Mouse (Mus musculus) heart, postnatal 25 days (tissue): ENCODE measurements around the gene Lrrc63. TPM values are rescaled to one million over a fixed set of nuclear protein-coding genes. Genes with fewer than 3 reads are reported as not detected.

ENCODE experiments used
- DNase-seq: peaks from one replicate; pipeline ENCODE4 v3.0.0; 2022; ENCODE audit warnings: low spot score
- intact Hi-C: fragments of 180-260 bp; cut with DNase I; formaldehyde crosslinking; loops from one replicate; pipeline ENCODE4 v1.15.1; 2025
- total RNA-seq, 2 experiments: library from RNA; stranded (reverse); gene quantifications; 2 replicates each; pipeline ENCODE4 v1.2.3; 2021

Lrrc63 gene
- total RNA-seq, 2 experiments from 2014 or later: not detected

DNA sequence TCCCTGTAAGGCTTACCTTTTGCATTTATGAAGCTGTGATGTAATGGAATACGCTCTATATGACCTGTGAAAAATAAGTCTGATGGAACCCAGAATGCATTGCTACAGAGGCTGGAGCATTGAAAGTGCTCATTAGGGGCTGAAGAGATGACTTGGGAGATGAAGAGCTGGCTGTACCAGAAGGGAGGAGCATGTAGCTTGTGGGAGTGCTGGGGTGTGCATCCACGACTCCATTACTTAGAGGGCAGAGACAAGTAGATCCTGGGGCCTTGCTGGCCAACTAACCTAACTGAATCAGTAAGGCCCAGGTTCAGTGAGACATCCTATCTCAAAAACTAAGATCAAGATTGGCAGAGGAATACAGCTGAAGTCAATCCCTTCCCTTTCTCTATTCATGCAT lies 8.5 kb upstream of the Lrrc63 start:
- intact Hi-C loops: no loop called here

DNA sequence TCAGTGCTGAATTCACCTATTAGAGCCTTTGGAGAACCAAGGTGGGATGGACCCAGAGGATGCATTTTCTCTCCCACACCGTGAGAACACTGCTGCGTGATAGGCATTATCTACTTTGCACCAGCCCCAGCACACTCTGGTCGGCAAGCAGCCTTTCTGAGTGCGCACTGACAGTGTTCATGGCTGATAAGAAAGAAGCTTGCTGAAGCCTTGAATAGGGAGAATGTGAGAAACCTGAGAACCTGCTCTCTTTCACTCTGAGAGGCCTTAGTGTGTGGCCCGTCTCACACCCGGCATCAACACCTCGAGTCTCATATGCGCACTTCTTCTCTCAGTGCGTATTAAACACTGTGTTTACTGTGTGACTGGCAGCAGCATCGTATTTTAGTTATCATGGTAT lies 7.8 kb upstream of the Lrrc63 start:
- no peak for DNase-seq
- intact Hi-C loops: no loop called here

More for the DNA sequence above, 8.5 kb upstream of the Lrrc63 start:
- no peak for DNase-seq

DNA sequence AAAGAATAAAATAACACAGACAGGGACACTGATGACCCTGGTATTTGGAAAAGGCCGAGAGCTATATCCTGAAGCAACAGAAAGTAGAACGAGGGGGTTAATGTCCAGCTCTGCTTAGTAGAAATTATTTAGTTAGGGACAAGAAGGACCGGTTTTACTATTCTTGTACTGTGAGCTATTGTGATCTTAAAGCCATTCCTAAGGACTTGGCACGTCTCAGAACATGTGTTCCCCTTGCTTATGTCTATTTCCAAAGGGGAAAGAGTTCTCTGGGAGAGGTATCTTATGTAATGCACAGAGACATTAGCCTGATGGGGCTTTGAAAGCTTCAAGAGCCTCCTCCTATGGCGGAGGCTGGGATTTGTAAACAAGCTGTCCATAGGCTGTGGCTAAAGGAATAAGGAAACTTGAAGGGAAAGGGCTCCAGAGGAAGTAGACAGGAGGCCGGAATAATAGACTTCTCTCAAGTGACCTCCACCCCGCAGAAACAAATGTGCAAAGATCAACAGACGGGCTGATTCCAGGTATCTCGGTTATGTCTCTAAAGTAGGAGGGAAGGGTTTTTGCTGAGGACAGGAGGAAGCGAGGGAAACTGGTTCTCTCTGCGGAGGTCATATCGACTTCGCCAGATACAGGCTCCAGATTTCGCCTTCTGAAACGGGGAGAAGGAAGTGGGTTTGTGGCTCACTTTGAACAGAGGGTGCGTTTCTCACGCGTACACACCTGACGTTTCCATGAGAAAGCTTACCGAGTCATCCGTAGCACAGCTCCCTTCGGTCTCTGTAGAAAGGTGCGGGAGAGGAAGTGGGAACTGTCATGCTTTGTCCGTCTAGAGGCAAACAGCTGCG lies 5.7 kb upstream of the Lrrc63 start:
- intact Hi-C loops: no loop called here
- no peak for DNase-seq

DNA sequence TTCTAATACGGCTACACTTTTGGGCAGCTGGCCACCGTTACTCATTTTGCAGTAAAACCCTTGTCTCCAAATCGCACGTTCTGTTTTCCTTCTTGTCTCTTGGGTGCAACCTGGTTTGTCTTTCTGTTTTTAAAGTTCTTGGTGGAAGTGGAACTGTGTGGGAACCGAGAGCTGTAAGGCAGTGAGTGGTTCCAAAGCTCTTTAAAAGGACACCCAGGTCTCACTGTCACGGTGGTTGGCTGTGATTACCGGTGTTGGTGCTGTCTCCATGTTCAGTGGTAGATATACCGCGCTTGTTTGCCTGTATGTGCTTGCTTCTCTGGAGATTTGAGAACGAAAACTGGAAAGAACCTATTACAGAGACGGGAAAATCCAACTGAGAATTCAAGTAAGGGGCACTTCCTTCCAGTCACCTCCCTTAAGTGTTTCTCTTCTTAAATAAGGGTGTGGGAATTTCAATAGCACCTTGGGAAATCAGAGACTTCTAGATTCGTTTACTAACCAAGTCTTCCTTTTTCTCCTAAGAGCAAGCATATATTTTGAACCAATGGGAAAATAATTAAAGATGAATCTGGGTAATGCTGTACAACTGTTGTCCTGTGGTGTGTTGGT lies 749 bp upstream of the Lrrc63 start:
- no peak for DNase-seq
- intact Hi-C loops: loop anchor here (5.0 kb wide), 1 partner anchor 51 kb away; no protein-coding TSS in a partner anchor

DNA sequence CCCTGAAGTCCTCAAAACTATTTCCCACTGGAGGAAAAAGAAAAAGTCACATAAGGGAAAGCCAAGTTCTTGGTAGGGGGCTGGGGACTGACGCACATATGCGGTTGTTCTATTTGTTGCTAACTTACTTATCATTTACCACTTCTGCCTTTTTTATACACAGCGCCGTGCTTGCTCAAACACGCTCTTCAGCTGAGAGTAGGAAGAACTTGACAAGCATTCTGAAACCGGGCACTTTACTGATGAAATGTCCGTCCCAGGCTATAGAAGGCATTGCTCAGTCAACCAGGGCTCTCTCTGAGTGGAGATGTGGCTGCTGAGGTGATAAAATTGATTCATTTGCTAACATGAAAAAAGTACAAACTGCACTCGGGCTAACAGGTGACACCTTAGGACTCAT lies 9.0 kb downstream of the Lrrc63 start:
- DNase-seq: no peak
- intact Hi-C loops: no loop called here

DNA sequence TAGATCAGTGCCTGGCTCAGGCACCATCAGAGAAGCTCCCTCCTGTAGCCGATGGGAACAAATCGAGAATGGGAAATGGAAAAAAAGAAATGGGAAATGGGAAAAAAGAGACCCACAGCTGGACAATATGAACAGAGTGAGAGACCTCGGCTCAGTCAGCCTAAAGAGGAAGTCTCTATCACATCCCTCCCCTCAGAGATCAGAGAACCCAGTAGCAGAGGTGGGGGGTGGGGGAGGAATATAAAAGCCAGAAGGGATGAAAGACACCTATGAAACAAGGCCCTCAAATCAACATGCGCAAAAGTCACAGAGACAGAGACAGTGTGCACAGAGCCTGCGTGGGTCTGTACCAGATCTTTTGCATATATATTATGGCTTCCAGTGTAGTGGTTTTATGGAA lies 27.7 kb downstream of the Lrrc63 start:
- DNase-seq: no peak

DNA sequence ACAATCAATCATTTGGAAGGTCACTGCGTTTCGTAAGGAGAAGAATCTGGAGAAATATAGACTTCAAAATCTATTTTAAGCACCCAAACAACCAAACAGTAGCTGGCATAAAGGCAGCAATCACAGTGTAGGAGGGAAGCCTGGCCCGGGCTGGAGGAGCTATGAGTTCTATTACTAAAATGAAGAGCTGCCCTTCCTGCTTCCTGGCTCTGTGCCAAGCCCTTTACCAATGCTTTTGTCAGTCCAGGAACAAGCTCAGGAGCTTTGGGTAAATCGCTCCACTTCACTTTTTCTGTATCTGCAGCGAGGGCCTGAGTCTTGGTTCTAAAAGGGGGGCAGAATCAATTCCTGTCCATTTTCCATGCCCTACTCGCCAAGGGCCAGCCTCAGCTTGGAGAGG lies 52.7 kb downstream of the Lrrc63 start:
- no peak for DNase-seq
- intact Hi-C loops: no loop called here

More for the DNA sequence above, 27.7 kb downstream of the Lrrc63 start:
- intact Hi-C loops: no loop called here

DNA sequence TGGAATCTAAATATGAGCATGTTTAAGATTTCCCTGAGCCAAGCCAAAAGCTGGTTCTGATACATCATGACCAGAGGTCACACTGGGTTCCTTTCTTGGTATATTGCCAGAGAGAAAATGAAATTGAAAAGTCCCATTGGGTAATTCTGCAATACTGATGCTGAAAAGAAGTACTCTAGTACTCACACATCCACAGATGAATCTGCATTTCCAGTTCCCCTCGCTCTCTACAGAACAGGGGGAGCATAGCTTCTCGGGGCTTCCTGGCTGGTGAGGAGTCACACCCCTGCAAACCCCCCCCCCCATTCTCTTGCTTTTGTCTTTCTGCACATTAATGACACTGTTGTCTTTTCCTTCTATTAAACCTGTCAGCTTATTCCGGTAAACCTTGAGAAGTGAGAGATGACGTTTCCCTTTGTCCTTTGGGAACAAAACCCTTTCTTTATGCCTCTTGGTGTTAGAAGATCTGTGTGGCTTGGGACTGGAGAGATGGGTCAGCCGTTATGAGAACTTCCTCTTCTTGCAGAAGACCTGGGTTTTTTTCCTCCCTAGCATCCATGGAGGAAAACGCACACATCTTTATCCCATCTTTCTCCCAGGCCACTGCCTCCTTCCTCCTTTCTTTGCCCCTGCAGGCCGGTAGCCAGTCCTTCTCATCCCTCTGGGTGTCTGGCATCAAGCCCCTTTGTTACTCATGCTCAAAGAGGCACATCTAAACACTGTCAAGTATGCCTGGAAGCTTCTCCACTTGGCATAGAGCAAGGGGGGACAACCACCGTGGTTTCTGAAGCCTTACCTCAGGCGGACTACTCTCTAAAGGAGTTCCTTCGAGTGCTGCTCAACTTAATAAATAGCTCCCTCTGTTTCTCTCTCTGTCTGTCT lies 55.1 kb downstream of the Lrrc63 start:
- intact Hi-C loops: no loop called here
- DNase-seq: no peak

DNA sequence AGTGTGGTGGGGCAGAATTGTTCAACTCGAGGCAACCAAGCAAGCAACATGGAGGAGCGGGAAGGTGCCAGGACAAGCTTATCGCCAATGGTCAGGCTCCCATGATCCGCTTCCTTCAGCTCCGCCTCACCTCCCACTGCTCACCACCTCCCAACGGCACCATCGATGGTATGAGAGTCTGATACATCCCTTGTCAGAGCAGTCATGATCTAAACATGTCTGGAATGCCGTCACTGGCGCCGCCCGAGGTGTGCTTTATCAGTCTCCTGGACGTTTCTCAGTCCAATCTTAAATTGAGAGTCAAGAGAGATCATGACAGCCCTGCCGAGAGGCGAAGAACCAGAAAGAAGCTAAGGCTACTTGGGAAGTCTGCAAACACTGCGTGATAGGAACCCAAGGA lies 59.6 kb downstream of the Lrrc63 start:
- intact Hi-C loops: no loop called here
- no peak for DNase-seq

DNA sequence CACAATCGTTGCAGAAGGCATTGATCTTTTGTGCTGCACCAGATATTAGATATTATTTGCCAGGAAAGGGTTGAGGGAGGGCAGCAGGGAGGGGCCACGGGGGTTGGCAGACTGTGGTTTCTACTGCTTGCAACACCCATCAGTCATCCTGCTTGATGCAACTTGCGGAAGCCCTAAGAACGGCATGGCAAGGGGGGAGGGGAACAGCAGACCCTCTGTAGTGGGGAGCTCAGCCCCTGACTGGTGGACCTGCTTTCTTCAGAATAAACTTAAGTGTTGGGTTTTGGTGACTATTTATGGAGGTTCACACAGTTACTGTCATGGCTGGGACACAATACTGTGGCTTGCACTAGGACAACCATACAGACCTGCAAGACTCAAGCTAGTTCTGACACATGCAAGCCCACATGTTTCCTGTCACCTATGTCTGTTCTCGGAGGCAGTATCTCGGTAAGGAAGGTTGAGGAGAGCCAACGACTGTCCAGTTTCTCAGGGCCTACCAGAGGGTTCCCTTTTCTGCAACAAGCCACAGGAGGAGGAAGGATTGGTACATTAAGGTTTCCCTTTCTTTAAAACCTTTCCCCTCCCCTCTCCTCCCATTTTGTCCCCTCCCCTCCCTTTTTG lies 61.2 kb downstream of the Lrrc63 start:
- DNase-seq: no peak
- intact Hi-C loops: no loop called here

DNA sequence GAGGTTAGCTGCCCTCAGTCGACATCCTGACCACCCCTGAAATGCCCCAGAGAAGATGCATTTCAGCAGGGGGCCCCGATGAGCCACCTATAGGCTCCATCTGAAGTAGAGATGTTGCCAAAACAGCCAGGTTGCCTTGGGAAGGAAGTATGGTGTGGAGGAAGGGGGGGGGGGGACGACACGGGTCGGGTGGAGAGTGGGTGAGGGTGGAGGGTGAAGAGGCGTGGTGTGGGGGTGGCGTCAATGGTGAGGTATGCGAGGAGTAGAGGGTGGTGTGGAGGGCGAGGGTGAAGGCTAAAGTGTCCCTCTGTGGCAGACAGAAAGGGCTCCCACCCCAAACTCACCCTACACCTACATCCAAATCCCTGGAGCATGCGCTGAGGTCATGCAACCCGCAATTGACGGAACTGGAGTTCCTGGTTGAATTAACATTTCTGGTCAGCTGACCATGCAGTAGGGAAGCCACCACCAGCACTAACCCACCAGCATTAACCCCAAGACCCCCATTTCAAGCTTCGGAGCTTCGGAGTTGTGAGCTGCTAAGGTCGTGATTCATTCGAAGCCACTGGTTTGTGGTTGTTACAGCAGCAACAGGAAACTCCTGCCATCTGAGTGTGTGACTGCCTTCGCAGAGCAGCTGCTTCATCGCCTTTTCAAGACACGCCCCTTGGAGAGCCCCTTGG lies 62.1 kb downstream of the Lrrc63 start:
- intact Hi-C loops: no loop called here
- no peak for DNase-seq

DNA sequence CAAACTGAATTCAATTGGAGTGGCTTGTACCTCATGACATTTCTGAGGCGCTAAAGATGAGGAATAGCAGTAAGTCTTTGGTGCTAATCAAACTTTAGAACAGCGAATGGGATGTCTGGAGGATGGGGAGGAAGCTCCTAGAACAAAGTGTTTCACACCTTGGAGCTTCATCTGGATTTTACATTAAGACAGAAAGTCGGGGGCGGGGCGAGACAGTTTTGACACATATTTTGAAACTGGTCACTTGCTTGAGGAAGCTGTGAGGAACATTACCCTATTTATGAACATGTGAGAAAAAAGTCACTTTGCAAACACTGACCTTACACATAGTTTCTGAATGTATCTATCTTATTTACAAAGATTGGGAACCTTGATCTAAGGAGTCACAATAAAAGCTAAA lies 65.5 kb downstream of the Lrrc63 start:
- intact Hi-C loops: no loop called here
- no peak for DNase-seq

DNA sequence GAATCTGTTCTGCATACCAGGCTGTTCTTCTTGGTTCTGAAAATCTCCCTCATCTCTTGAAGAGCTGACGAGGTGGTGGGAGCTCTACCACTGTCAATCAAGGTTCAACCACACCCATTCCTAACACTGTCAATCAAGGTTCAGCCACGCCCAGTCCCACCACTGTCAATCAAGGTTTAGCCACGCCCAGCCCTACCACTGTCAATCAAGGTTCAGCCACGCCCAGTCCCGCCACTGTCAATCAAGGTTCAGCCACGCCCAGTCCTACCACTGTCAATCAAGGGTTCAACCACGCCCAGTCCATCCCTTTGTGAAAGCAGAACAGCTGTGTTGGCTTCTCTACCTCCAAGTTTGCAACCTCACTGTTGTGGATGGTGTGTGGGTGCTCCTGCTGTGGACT lies 66.2 kb downstream of the Lrrc63 start:
- no peak for DNase-seq
- intact Hi-C loops: no loop called here

DNA sequence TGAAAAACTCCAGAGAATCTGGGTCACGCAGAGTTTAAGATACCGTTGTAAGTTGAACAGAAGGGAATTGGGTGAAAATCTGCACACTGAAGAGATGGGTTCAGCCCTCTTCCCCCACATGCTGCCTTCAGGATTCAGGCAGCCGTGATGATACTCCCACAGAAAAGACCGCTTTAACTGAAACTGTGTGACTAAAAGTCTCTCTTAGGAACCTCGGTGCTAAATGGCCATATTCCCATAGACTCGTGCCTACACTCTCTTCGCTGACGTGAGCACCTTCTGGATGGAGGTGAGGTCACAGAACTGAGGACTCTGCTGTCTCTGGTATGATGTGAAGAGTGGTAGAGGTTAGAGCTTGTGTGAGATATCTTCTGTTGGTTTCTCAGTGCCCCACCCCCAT lies 66.7 kb downstream of the Lrrc63 start:
- DNase-seq: no peak
- intact Hi-C loops: no loop called here

DNA sequence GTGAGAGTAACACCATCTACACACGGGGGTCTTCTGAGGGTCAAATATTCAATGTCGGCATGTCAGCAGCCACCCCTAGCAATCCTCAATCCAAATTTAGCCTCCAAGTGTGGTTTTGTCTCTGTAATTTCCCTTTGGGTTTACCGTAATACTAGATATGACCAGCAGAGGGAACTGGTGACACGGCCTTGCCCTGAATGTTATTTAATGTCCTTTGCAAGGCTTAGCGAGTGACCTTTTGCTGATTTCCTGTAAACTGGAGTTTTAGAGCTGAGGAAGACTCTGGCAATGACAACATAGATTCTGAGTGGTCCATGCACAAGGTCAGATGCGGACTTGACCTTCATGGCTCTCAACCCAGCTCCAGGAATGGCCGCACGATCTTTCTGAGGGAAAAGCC lies 70.1 kb downstream of the Lrrc63 start:
- intact Hi-C loops: loop anchor here (2.0 kb wide), 1 partner anchor 136 kb away; no protein-coding TSS in a partner anchor
- DNase-seq: no peak

DNA sequence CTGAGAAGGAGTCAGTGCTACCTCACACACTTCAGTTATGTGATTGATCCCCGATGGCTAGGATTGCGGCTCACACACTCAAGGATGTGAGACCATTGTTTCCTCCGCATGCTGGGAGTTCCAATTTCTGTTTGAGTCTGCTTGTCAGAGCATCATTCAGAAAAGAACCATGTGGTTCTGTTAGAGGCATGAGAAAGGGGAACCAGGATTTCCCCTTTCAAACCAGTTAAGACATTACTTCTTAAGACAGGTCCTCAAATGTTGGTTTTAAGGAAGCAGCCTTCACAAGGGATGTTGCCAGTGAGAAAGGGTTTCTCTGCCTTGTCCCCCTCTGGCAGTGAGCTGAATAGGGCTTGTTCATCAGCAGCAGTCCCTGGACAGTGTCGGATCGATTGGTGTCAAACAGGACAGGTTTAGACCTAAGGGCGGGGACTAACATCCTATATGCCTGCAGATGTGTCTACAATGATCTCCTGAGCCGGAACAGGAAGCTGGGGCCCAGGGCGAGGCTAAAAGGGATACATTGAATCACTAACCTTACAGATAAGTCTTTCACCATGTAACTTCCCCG lies 73.7 kb downstream of the Lrrc63 start:
- intact Hi-C loops: no loop called here
- DNase-seq: no peak

DNA sequence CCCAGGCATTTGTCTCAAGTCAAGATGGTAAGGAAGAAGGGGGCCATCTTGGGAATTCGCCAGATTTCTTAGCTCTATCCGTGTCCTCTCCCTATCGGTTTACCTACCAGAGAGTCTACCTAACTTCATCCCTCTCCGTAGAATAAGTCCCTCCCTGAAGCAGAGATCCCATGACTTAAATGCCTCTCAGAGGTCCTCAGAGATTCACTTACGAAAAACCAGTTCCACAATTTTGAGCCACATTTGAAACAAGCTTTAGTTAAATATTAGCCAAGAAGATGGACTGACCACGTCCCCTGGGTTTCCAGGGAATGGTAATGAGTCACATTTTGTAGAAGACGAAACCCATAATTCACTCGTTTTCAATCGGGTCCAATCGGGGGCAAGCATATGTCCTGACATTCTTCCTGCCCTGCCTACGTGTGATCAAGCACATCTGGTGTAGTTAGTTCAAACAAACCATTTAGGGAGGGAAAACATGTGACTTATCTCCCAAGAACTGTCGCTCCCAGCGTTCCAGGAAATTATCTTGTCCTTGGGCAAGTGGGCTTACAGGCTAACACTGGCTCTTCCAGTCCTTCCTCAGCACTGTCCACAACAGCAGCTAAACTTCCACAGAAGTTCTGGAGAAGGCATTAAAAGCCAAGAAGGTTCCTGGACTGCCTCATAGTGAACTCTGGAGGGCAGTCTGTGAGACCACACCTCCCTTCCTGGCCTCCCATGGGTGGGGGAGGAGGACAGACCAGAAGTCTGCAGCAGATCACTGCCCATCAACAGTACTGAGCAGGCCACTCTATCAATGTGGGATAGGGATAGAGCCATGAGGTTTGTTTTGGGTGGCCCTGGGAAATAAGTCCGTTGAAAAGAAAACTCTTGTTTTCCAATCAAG lies 76.0 kb downstream of the Lrrc63 start:
- no peak for DNase-seq
- intact Hi-C loops: no loop called here

DNA sequence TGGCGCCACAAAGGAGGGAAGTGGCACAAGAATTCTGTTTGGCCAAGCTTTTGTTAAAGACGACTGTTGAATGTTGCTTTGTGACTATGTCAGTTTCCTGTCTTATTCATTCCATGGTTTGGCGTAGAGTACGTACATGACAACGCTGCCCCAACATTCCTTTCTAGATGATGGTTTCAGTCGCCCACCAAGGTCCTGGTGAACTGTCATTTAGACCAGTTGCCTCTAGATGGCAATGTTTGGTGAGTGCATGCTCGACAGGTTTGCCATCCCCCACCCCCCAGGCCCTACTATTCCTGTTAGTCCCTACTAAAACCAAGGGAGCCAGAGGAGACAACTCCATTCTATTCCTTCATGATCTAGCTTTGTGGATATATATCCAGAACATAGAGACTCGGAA lies 78.2 kb downstream of the Lrrc63 start:
- intact Hi-C loops: no loop called here
- no peak for DNase-seq
